Mouse (Mus musculus): Measurements from ENCODE around the gene Fam124b. TPM values are rescaled to one million over a fixed set of nuclear protein-coding genes. Genes with fewer than 3 reads are reported as not detected.

Gene Fam124b
- total RNA-seq (2021) = 1 to 10 TPM; 1.3 to 5.2 TPM

- DNase-seq (ENCODE audit: low spot score) = peak; percentile 70
- intact Hi-C loops (cut with DNase I) = no loop called here
Observed at GRCm38 (mm10) chr1:80218268-80218667, at the start of gene Fam124b. Gene Fam124b, minus strand, starts transcription at chr1:80218473.

- DNase-seq (ENCODE audit: low spot score) = no peak
- intact Hi-C loops (cut with DNase I) = loop anchor here (5.0 kb wide), 1 partner anchor 77 kb away; no protein-coding TSS in a partner anchor
Observed at GRCm38 (mm10) chr1:80260443-80260842, 42.2 kb upstream of the Fam124b start.

GRCm38 (mm10) chr1:80258632-80259031 lies 40.4 kb upstream of the Fam124b start:
- no peak for DNase-seq (ENCODE audit: low spot score)
- intact Hi-C loops (cut with DNase I) = no loop called here

GRCm38 (mm10) chr1:80253309-80253708 lies 35.0 kb upstream of the Fam124b start:
- intact Hi-C loops (cut with DNase I) = no loop called here
- DNase-seq (ENCODE audit: low spot score) = no peak

GRCm38 (mm10) chr1:80250247-80250646 lies 32.0 kb upstream of the Fam124b start:
- intact Hi-C loops (cut with DNase I) = no loop called here
- DNase-seq (ENCODE audit: low spot score) = no peak

GRCm38 (mm10) chr1:80247131-80247530 lies 28.9 kb upstream of the Fam124b start:
- intact Hi-C loops (cut with DNase I) = no loop called here
- DNase-seq (ENCODE audit: low spot score) = no peak

DNA sequence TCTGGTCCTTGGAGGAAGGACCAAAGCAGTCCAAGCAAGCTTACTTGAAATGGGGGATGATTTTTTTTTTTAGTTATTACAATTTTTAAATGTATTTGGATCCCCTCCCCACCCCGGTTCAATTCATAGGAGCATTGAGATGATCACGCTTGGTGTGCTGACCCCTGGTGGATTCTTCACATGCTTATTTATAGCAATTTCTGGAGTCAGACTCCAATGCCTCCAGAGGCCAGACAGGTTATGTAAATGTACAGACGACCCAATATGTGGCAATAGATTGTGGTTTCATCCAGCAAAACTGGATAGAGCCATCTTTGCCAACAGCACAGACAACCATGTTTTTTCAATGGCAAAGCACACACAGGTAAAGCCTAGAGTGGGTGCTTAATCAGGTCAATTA lies 25.9 kb upstream of the Fam124b start:
- intact Hi-C loops (cut with DNase I) = no loop called here
- no peak for DNase-seq (ENCODE audit: low spot score)

DNA sequence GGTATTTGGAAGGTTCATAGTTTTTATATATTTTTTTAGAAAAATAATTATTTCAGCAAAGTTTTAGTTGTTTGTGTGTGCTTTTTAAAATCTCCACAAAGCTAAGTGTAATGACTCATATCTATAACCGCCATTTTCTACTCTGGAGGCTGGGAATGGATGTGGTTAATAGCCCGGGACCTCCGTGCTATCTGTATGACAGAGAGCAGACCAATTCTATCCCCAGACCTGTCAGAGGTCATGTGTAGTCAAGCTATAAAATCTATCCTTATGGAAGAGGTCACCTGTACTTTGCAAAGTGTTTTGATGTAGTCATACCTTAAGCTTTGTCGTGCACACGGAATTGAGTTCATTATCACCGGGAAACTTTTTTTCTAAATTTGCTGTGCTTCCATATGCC lies 23.3 kb upstream of the Fam124b start:
- intact Hi-C loops (cut with DNase I) = no loop called here
- DNase-seq (ENCODE audit: low spot score) = no peak

GRCm38 (mm10) chr1:80240017-80240660 lies 21.9 kb upstream of the Fam124b start:
- intact Hi-C loops (cut with DNase I) = no loop called here
- DNase-seq (ENCODE audit: low spot score) = no peak

- intact Hi-C loops (cut with DNase I) = no loop called here
- DNase-seq (ENCODE audit: low spot score) = no peak
Observed at GRCm38 (mm10) chr1:80239481-80239880, 21.2 kb upstream of the Fam124b start.

- intact Hi-C loops (cut with DNase I) = no loop called here
- no peak for DNase-seq (ENCODE audit: low spot score)
Observed at GRCm38 (mm10) chr1:80236951-80237702, 18.9 kb upstream of the Fam124b start.

DNA sequence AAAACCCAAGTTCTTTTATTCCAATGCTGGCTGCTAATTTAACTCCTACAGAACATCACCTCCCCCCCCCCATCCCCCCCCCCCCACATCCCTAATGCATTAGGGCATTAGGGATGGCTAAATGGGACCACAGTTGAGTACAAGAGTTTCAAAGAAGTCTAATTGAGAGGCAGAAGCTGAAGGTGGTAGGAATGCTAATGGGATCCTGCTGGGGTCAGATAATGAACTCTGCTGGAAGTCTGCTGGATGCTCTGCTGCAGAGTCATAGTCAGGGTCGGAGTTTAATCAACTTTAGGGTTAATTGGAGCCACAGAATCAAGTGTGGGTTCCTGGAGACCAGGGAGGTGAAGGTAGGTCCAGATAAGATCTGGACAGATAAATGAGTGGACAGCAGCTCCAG lies 17.9 kb upstream of the Fam124b start:
- DNase-seq (ENCODE audit: low spot score) = no peak
- intact Hi-C loops (cut with DNase I) = no loop called here

GRCm38 (mm10) chr1:80230612-80231011 lies 12.3 kb upstream of the Fam124b start:
- no peak for DNase-seq (ENCODE audit: low spot score)
- intact Hi-C loops (cut with DNase I) = loop anchor here (5.0 kb wide), 1 partner anchor 177 kb away; no protein-coding TSS in a partner anchor

DNA sequence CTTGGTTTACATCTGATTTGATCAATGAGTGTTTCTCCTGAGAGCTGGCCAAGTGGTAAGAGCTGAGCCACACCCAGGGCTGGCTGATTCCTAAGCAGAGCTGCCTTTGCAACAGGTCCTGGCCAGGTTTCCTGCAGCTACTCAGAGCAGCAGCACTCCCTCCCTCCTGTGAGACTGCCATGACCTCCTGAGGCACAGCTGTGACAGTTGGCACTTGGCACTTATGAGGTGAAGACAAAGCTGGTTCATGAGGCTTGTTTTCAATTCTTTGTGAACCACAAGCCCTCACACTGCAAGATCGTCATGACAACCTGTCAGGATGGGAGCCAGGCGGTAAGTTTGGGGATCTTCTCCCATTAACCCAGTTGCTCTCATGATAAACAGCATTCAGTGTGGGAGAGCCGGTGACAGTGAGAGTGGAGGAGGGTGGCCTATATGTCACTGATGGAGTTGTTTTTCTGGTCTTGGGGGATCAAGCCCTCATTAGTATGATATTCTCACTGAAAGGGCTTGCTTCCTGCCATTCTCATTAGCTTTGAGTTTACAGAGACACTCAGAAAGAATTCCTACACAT lies 6.7 kb upstream of the Fam124b start:
- intact Hi-C loops (cut with DNase I) = loop anchor here (5.0 kb wide), 1 partner anchor 117 kb away; the partner anchor contains the start of gene Cul3
- DNase-seq (ENCODE audit: low spot score) = no peak

DNA sequence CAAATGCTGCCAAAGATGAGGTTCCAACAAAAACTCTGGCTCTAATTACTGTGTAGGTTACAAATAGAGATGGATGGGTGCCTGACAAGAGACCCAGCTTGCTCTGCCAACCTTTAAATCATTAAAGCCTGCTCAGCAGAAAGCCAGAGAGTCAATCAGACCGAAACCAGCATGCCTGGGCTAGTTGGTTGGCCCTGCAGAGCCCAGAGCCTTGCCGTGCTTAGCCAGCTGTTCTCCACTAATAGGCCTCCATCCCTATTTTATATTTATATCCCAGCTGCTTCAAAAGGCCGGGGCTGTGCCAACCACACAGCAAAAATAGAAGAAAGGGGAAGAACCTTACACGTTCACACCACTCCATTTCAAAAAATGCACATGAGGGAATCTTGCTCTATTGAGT lies 2.9 kb upstream of the Fam124b start:
- intact Hi-C loops (cut with DNase I) = no loop called here
- no peak for DNase-seq (ENCODE audit: low spot score)

GRCm38 (mm10) chr1:80213826-80214225 lies 4.4 kb downstream of the Fam124b start:
- peak; percentile 33 for DNase-seq (ENCODE audit: low spot score)
- intact Hi-C loops (cut with DNase I) = no loop called here

DNA sequence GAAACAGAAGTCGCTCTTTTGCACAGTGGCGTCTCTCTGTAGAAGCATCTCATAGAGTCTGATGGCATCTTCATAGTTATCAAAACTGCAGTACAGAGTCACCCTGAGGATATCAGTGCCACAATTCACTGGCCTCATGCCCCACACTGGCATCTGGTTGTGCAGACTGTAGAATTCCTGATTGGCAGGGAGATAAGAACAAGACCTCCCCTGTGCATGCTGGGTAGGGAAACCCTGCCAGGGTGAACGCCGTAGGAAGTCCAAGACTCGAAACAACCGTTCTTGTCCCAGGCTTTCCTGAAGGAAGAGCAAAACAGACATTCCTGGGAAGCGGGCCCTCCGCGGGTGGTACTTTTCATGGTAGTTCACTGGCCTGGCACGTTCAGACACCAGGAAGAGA lies 5.1 kb downstream of the Fam124b start:
- intact Hi-C loops (cut with DNase I) = no loop called here
- DNase-seq (ENCODE audit: low spot score) = no peak

DNA sequence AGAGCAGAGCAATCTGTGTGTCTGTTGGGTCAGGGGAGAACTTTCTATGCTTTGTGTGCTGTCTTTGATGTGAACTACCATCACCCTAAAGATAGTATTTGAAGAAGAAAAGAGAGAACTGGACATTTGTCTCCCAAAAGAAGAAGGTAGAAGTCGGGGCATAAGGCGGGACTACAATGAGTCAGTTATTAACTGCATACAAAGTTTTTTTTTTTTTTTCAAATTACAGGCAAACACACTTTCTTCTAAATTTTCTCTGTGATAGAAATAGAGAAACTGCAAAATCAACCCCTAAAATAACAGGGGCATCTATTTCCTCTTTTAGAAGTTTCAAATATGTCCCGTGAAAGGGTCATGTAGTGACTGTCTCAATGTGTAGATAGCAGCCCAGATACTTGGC lies 16.0 kb downstream of the Fam124b start:
- intact Hi-C loops (cut with DNase I) = no loop called here
- no peak for DNase-seq (ENCODE audit: low spot score)

GRCm38 (mm10) chr1:80192837-80193236 lies 25.4 kb downstream of the Fam124b start:
- DNase-seq (ENCODE audit: low spot score) = no peak
- intact Hi-C loops (cut with DNase I) = no loop called here

DNA sequence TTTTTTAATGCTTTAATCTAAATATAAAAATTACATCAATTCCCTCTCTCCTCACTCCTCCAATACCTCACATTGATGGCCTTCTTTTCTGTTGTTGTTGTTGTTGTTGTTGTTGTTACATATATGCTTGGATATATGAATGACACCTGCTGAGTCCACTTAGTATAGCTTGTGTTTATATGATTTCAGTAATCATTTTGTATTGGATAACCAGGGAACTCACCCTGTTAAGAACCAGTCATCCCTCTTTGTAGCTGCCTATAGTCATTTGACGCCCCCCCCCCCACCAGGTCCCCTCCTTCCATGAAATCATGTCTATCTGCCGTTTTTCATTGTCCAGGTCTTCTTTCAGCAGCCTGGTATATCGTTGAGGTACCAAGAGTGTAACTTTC lies 36.9 kb downstream of the Fam124b start:
- DNase-seq (ENCODE audit: low spot score) = no peak
- intact Hi-C loops (cut with DNase I) = loop anchor here (1.0 to 2.0 kb wide), 3 partner anchors 61 to 331 kb away; no protein-coding TSS in a partner anchor
